Mouse (Mus musculus): ENCODE measurements around the gene Eif2b3.

Gene Eif2b3

GRCm38 (mm10) chr4:117019206-117020134 is at the start of gene Eif2b3:
Eif2b3 (plus strand) TSS chr4:117019402.
- DNase-seq (ENCODE audit: low spot score in 2 of 2): peak; percentile 85 to 89

DNA sequence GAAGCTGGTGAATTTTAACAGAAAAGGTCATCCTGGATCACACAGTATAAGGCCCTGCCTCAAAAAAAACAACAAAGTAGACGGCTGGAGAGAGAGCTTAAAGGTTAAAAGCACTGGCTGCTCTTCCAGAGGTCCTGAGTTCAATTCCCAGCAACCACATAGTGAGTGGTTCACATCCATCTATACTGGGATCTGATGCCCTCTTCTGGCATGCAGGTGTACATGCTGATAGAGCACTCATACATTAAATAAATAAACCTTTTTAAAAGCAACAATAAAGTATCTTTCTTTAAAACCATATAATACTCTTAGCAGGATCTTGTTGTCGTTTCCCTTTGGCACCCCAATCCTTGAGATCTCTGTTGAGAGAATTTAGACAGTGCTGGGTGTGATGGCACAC is 42.7 kb upstream of the Eif2b3 start:
- DNase-seq (ENCODE audit: low spot score in 2 of 2): no peak

DNA sequence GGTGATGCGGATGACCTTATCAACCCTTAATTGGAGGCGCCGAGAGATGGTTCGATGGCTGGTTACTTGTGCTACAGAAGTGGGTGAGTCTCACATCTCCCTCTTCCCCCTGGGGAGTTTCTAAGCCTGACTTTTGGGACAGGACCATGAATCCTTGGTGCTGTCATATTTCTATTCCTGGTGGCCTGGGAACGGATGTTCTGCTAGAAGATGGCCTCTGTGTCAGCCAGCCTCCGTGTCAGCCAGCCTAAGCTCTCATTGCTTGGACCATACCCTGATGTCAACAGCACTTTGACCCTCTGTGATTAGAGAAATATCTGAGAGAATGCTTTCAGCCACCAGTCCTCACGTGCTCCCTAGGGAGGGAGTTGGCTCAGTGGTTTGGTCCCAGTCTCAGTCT is 33.5 kb upstream of the Eif2b3 start:
- DNase-seq (ENCODE audit: low spot score in 2 of 2): no peak

DNA sequence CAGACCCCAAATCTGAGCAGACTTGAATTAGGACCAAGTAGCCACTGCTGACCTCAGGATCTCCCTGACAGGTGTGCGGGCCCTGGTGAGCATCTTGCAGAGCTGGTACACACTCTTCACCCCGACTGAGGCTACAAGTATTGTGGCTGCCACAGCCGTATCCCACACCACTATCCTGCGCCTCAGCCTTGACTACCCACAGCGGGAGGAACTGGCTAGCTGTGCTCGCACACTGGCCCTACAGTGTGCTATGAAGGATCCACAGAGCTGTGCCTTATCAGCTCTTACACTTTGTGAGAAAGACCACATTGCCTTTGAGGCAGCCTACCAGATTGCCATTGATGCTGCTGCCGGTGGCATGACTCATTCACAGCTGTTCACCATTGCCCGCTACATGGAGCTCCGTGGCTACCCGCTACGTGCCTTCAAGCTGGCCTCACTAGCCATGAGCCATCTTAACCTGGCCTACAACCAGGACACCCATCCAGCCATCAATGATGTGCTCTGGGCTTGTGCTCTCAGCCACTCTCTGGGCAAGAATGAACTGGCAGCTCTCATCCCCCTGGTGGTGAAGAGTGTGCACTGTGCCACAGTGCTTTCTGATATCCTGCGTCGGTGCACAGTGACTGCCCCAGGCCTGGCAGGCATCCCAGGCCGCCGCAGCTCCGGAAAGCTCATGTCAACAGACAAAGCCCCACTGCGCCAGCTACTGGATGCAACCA is 32.6 kb upstream of the Eif2b3 start:
- peak; percentile 45 to 59 for DNase-seq (ENCODE audit: low spot score in 2 of 2)

DNA sequence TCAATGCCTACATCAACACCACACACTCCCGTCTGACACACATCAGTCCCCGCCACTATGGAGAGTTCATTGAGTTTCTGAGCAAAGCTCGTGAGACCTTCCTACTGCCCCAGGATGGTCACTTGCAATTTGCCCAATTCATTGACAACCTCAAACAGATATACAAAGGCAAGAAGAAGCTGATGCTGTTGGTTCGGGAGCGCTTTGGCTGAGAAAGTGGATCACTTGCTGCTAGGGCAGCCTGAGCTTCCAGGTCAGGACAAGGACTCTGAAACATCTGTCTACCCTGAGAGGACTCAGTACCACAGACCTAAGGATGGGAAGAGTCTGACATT is 32.1 kb upstream of the Eif2b3 start:
- DNase-seq (ENCODE audit: low spot score in 2 of 2): no peak

DNA sequence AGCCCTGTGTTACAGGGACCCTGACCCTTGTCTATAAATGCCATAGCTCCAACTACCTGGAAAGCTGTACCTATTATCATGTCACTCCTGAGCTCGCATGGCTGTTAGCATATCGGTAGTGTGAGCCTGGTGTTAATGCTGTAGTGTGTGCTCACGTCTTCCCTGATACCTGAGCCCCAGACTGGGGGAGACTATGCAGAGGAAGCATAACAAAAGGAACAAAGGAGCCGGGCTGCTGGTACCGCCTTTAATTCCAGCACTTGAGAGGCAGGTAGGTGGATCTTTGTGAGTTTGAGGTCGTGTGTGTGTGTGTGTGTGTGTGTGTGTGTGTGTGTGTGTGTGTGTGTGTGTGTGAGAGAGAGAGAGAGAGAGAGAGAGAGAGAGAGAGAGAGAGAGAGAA is 29.5 kb upstream of the Eif2b3 start:
- no peak for DNase-seq (ENCODE audit: low spot score in 2 of 2)

GRCm38 (mm10) chr4:116991366-116991765 is 27.8 kb upstream of the Eif2b3 start:
- peak; percentile 61 to 70 for DNase-seq (ENCODE audit: low spot score in 2 of 2)

DNA sequence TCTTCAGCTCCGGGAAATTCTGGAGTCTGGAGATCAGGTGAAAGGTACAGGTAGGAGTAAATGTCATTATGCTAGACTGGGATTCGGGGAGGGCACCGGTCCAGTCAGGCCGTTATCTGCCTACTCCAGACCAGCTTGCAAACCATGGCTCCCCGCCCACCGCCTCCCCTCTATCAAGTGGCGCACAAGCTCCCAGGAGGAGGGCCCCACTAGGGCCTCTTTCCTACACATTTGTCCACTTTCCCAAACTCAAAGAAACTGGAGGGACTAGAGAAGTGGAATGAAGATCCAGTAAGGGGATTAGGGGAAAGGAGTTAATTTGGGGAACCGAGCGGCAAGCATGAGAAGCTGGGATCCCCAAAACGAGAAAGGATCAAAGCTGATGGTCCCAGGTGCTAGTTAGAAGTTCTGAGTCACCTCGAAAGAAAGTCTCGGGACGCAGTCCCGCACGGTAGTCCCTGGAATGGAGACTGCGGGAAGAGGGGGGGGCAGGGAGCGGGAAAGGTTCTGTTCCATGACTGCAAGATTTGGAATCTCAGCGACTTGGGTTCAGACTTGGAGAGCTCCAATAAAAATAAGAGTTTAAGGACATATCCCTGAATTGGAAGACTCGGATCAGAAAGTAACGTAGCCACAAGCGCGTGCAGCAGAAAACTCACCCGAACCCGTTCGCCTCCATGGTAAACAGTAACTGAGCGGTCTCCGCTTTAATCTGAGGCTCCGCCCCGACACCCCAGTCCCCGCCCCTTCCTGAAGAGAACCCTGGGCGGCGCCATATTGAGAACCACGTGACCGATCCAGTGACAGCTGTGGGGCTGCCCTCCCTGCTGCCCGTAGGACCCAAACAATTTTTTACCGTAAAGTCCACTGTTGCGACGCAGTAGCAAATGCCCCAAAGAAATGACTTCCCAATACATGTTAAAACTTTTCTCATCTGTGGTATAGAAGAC is 25.3 kb upstream of the Eif2b3 start, which contains the start of gene Urod:
TSS of gene Urod (minus strand) at position 742 of the 950 bp plus-strand sequence.
- DNase-seq (ENCODE audit: low spot score in 2 of 2): peak; percentile 92 to 95

DNA sequence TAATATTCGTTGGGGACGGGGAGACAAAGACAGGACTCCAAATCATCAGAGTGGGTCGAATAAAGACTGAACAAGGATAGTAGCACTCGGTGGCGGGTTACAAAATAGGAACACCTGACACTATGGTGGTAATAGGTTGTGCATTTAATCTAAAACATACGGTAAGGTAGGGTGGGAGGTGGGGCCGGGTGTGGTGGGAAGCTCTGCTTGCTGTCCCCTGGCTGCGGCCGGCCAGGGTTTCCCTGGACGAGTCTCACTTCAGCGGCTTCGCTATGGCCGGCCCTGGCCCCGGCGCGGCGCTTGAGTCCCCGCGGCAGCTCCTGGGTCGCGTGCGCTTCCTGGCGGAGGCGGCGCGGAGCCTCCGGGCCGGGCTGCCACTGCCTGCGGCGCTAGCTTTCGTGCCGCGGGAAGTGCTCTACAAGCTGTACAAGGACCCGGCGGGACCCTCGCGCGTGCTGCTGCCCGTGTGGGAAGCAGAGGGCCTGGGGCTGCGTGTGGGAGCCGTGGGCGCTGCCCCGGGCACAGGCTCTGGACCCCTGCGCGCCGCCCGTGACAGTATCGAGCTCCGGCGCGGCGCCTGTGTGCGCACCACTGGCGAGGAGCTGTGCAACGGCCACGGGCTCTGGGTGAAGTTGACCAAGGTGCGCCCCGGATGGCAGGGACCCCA is 23.9 kb upstream of the Eif2b3 start, which contains the start of gene Hectd3:
TSS of gene Hectd3 (plus strand) at position 187 of the 667 bp plus-strand sequence.
- DNase-seq (ENCODE audit: low spot score in 2 of 2): peak; percentile 65 to 66

- DNase-seq (ENCODE audit: low spot score in 2 of 2): peak; percentile 23 to 30
Measured at GRCm38 (mm10) chr4:116995798-116996135, 23.4 kb upstream of the Eif2b3 start.

- no peak for DNase-seq (ENCODE audit: low spot score in 2 of 2)
Measured at GRCm38 (mm10) chr4:116999513-117000154, 19.6 kb upstream of the Eif2b3 start.

GRCm38 (mm10) chr4:117001957-117002356 is 17.2 kb upstream of the Eif2b3 start:
- no peak for DNase-seq (ENCODE audit: low spot score in 2 of 2)

DNA sequence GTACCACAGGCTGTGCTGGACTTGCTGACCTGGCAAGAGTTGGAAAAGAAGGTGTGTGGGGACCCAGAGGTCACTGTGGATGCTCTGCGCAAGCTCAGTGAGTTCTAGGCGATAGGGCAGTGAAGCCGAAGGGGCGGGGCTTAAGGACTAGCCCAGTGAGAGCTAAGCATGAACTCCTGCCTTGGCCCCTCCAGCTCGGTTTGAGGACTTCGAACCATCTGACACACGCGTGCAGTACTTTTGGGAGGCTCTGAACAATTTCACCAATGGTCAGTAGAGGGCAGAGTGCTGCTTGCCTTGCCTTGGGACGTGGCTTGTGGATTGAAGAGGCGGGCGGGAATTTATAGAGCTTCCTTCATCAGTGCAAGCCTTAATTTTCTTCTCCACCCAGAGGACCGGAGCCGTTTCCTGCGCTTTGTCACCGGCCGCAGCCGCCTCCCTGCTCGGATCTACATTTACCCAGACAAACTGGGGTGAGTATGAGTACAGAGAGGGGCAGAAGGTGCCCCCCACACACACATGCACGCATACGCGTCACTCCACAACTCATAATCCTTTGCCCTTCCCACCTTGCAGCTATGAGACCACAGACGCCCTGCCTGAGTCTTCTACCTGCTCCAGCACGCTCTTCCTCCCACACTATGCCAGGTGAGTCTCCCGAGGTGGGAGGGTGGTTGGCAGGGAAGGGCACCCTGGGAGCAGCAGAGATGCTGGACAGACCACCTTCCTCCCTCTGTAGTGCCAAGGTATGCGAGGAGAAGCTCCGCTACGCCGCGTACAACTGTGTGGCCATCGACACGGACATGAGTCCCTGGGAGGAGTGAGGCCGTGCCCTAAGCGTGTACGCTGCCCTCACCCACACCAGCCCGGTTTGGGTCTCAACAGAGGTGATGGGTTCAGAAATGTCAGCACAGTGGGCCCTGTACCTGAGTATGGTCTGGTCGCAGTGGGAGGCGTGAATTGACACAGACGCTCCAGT is 16.4 kb upstream of the Eif2b3 start:
- DNase-seq (ENCODE audit: low spot score in 2 of 2): peak; percentile 50 to 74

DNA sequence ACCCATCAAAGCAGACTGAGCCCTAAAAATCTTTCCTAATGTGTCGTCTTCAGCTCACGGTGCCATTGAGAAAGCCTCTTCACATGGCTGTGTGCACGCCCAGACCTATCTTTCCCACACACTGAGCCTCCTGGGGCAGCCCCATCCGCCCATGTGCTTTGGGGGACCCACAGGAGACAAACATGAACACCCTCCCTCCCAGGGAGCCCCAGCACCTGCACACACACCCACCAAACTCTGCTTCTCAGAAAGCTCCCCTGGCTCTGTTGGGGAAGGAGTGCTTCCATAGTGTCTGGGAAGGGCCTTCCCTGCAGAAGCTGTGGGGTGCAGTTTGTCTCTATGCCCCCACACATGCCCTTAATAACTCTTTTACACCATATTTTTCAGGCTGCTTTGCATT is 14.6 kb upstream of the Eif2b3 start:
- no peak for DNase-seq (ENCODE audit: low spot score in 2 of 2)

DNA sequence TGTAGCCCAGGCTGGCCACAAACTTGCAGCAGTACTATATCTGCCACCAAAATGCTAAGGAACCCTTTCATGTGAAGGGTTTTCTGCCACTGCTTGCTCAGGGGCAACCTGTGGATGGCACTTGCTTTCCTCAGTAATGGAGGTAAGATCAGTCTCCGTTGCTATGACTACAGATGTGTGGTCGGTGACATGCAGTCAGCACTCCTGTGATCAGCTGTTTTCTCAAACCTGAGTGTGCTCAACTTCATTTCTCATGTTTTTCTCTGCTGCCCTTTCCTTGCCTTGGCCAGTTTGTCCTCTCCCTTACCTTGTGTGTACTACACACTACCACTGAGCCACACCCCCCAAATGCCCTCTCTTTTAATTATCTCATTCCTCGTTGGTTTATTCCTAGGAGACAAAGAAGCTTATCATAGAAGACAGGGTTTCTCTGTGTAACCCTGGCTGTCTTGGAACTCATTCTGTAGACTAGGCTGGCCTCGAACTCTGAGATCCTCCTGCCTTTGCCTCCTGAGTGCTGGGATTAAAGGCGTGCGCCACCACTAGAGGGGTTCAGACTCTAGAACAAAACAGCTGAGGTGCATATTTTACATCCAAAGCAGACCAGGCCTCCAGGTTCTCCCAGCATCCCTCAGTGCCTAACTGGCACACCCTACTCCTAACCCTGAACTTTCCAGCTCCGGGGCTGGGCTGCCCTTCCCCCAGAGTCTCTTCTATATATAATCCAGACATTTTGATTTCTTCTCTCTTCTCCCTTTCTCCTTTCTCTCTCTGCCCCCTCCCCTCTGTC is 13.4 kb upstream of the Eif2b3 start:
- DNase-seq (ENCODE audit: low spot score in 2 of 2): no peak

DNA sequence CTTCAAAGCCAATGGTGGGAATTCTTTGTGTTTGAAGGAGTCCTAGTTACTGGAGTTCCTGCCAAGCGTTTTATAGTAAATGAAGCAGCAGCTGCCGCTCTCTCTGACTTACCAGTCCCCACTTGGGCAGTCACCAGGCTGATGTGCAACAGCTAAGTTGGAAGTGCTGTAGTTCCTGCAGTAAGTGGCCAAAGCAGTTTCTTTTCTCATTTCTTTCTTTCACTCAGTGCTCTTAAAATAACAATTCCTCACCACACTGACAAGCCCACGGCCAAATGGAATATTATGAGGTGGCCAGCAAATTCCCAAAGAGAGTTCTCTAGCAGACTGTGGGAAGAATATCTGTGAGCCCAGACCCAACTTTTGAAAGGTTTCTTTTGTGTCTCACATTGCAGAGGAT is 12.1 kb upstream of the Eif2b3 start:
- peak in 1 of 2 experiments; percentile 41 for DNase-seq (ENCODE audit: low spot score in 2 of 2)

GRCm38 (mm10) chr4:117010231-117010630 is 9.0 kb upstream of the Eif2b3 start:
- DNase-seq (ENCODE audit: low spot score in 2 of 2): no peak

GRCm38 (mm10) chr4:117013596-117013995 is 5.6 kb upstream of the Eif2b3 start:
- no peak for DNase-seq (ENCODE audit: low spot score in 2 of 2)
